Mouse (Mus musculus): ENCODE measurements around the gene Zfp37.
"Not testable (repeated sequence)": the region's sequence is repeated elsewhere in the genome, so short reads cannot be mapped to it uniquely, and the experiment has no call there.

The Zfp37 gene

GRCm38 (mm10) chr4:62210035-62210434 lies 20.8 kb downstream of the Zfp37 start:
- no peak for DNase-seq (ENCODE audit: low read depth)

- no peak for DNase-seq (ENCODE audit: low read depth)
These were observed 22.0 kb downstream of the Zfp37 start for GRCm38 (mm10) chr4:62208696-62209380.

- DNase-seq (ENCODE audit: low read depth): no peak
These were observed 22.8 kb downstream of the Zfp37 start for GRCm38 (mm10) chr4:62207851-62208695.

GRCm38 (mm10) chr4:62199923-62200529 lies 30.8 kb downstream of the Zfp37 start:
- no peak for DNase-seq (ENCODE audit: low read depth)

- DNase-seq (ENCODE audit: low read depth): no peak
These were observed 42.1 kb downstream of the Zfp37 start for GRCm38 (mm10) chr4:62188778-62189177.

GRCm38 (mm10) chr4:62177282-62177681 lies 53.6 kb downstream of the Zfp37 start:
- no peak for DNase-seq (ENCODE audit: low read depth)

GRCm38 (mm10) chr4:62174471-62174870 lies 56.4 kb downstream of the Zfp37 start:
- no peak for DNase-seq (ENCODE audit: low read depth)

GRCm38 (mm10) chr4:62167636-62168035 lies 63.2 kb downstream of the Zfp37 start:
- not testable (repeated sequence) for DNase-seq (ENCODE audit: low read depth)

- no peak for DNase-seq (ENCODE audit: low read depth)
These were observed 72.4 kb downstream of the Zfp37 start for GRCm38 (mm10) chr4:62158401-62158800.

GRCm38 (mm10) chr4:62150811-62151210 lies 80.0 kb downstream of the Zfp37 start, which contains the start of gene Mup21:
Gene Mup21 (minus strand): TSS chr4:62150863.
- no peak for DNase-seq (ENCODE audit: low read depth)

Measured in naive thymus-derived CD4-positive, alpha-beta T cell, adult 2 months (primary cell).